Mouse (Mus musculus): ENCODE data around the gene Rps6ka3. TPM values are rescaled to one million over a fixed set of nuclear protein-coding genes. Genes with fewer than 3 reads are reported as not detected.

Rps6ka3 gene
- total and polyA plus RNA-seq, 3 experiments, result 6.9 to 16.7 (median 13.5) TPM

- Histone ChIP-seq H3K36me3 (replicated peaks in 1 of 2; ENCODE audit: control insufficient read depth in 1 of 2, insufficient read depth in 1 of 2, low read length in 1 of 2) (no peaks in the 10 kb centered on the region), H3K4me1 (ENCODE audit: control insufficient read depth in 1 of 2, insufficient read depth in 2 of 2) (no peaks in the 10 kb centered on the region), H3K9me3 (replicated peaks; ENCODE audit: low read length) (no peaks in the 10 kb centered on the region), H3K27me3 (replicated peaks) (no peaks in the 10 kb centered on the region), H3K4me3 (replicated peaks in 1 of 3; ENCODE audit: low read depth in 2 of 3, low read length in 2 of 3, poor library complexity in 1 of 3) (no peak overlapping the region), H3K27ac (ENCODE audit: insufficient read depth, low read depth) (no peak overlapping the region), H3K4me2 (ENCODE audit: insufficient read depth, low read depth, poor library complexity, severe bottlenecking) (no peak overlapping the region), H3K9ac (ENCODE audit: insufficient read depth, low read depth) (no peak overlapping the region), H3K79me2 (replicated peaks; ENCODE audit: control insufficient read depth, extremely low read depth, insufficient read depth, poor library complexity, severe bottlenecking) (no peaks in the 10 kb centered on the region)
- in situ Hi-C loops (cut with MboI; ENCODE audit: low pct_ligation_motif_present, low pct_unique_long_range_greater_than_20kb, low sequenced_read_pairs) (loop anchor here (25.0 kb wide), 1 partner anchor 207 kb away; no protein-coding TSS in a partner anchor), dilution Hi-C loops (cut with MboI; ENCODE audit: extremely low pct_ligation_motif_present, extremely low pct_unique_long_range_greater_than_20kb, low sequenced_read_pairs) (no loop called here)
- TF ChIP-seq JUND (conservative IDR thresholded peaks at IDR 0.05; ENCODE audit: low read depth, low read length) (no peak), CTCF (conservative IDR thresholded peaks at IDR 0.05 in 1 of 2, IDR thresholded peaks at IDR 0.05 in 1 of 2; ENCODE audit: low read depth in 2 of 2, low read length in 2 of 2) (peak; percentile 31 to 64; a peak in 3 of 4 replicates), SMC3 (IDR thresholded peaks at IDR 0.05; ENCODE audit: low read depth, low read length) (peak; percentile 55), HCFC1 (IDR thresholded peaks at IDR 0.05; ENCODE audit: low read depth, low read length) (no peak), RAD21 (IDR thresholded peaks at IDR 0.05; ENCODE audit: low read depth, low read length) (peak; percentile 76)
- DNase-seq (ENCODE audit: extremely low read depth), result peak; percentile 37
These were observed 59.0 kb downstream of the Rps6ka3 start for GRCm38 (mm10) chrX:159269072-159269471.

- H3K36me3 ChIP-seq (replicated peaks in 1 of 2; ENCODE audit: control insufficient read depth in 1 of 2, insufficient read depth in 1 of 2, low read length in 1 of 2), result no peaks in the 10 kb centered on the region
- peak; percentile 44 for TF ChIP-seq SMC3 (IDR thresholded peaks at IDR 0.05; ENCODE audit: low read depth, low read length)
- TF ChIP-seq CTCF (conservative IDR thresholded peaks at IDR 0.05 in 1 of 2, IDR thresholded peaks at IDR 0.05 in 1 of 2; ENCODE audit: low read depth in 2 of 2, low read length in 2 of 2), result peak; percentile 9 to 55; a peak in 2 of 4 replicates
- no peak for TF ChIP-seq ZKSCAN1 (IDR thresholded peaks at IDR 0.05; ENCODE audit: borderline replicate concordance, low read depth, low read length)
- H3K79me2 ChIP-seq (replicated peaks; ENCODE audit: control insufficient read depth, extremely low read depth, insufficient read depth, poor library complexity, severe bottlenecking), result no peaks in the 10 kb centered on the region
- no peak overlapping the region for H3K27ac ChIP-seq (ENCODE audit: insufficient read depth, low read depth)
- no peaks in the 10 kb centered on the region for H3K27me3 ChIP-seq (replicated peaks)
- no peaks in the 10 kb centered on the region for H3K9me3 ChIP-seq (replicated peaks; ENCODE audit: low read length)
- no peak overlapping the region for H3K9ac ChIP-seq (ENCODE audit: insufficient read depth, low read depth)
- no peaks in the 10 kb centered on the region for H3K4me1 ChIP-seq (ENCODE audit: control insufficient read depth in 1 of 2, insufficient read depth in 2 of 2)
- dilution Hi-C loops (cut with MboI; ENCODE audit: extremely low pct_ligation_motif_present, extremely low pct_unique_long_range_greater_than_20kb, low sequenced_read_pairs) (no loop called here), in situ Hi-C loops (cut with MboI; ENCODE audit: low pct_ligation_motif_present, low pct_unique_long_range_greater_than_20kb, low sequenced_read_pairs) (no loop called here)
- no peak overlapping the region for H3K4me3 ChIP-seq (replicated peaks in 1 of 3; ENCODE audit: low read depth in 2 of 3, low read length in 2 of 3, poor library complexity in 1 of 3)
- peak; percentile 21 for DNase-seq (ENCODE audit: extremely low read depth)
- H3K4me2 ChIP-seq (ENCODE audit: insufficient read depth, low read depth, poor library complexity, severe bottlenecking), result no peak overlapping the region
These were observed 76.7 kb downstream of the Rps6ka3 start for GRCm38 (mm10) chrX:159286765-159287164.

GRCm38 (mm10) chrX:159295879-159296278 lies 85.8 kb downstream of the Rps6ka3 start:
- no peak overlapping the region for H3K9ac ChIP-seq (ENCODE audit: insufficient read depth, low read depth)
- peak; percentile 6 for DNase-seq (ENCODE audit: extremely low read depth)
- TF ChIP-seq ZKSCAN1 (IDR thresholded peaks at IDR 0.05; ENCODE audit: borderline replicate concordance, low read depth, low read length) (no peak), POLR2AphosphoS2 (IDR thresholded peaks at IDR 0.05; ENCODE audit: low read depth, low read length) (no peak), PAX5 (IDR thresholded peaks at IDR 0.05; ENCODE audit: low read length) (no peak), ZNF384 (IDR thresholded peaks at IDR 0.05; ENCODE audit: low read depth, low read length) (peak; percentile 18; the same call in 1 of the 2 replicates)
- H3K4me2 ChIP-seq (ENCODE audit: insufficient read depth, low read depth, poor library complexity, severe bottlenecking), result no peak overlapping the region
- H3K36me3 ChIP-seq (replicated peaks in 1 of 2; ENCODE audit: control insufficient read depth in 1 of 2, insufficient read depth in 1 of 2, low read length in 1 of 2), result no peaks in the 10 kb centered on the region
- H3K4me3 ChIP-seq (replicated peaks in 1 of 3; ENCODE audit: low read depth in 2 of 3, low read length in 2 of 3, poor library complexity in 1 of 3), result no peak overlapping the region
- no peaks in the 10 kb centered on the region for H3K27me3 ChIP-seq (replicated peaks)
- no peaks in the 10 kb centered on the region for H3K4me1 ChIP-seq (ENCODE audit: control insufficient read depth in 1 of 2, insufficient read depth in 2 of 2)
- no peak overlapping the region for H3K27ac ChIP-seq (ENCODE audit: insufficient read depth, low read depth)
- dilution Hi-C loops (cut with MboI; ENCODE audit: extremely low pct_ligation_motif_present, extremely low pct_unique_long_range_greater_than_20kb, low sequenced_read_pairs), result no loop called here
- H3K9me3 ChIP-seq (replicated peaks; ENCODE audit: low read length), result no peaks in the 10 kb centered on the region
- in situ Hi-C loops (cut with MboI; ENCODE audit: low pct_ligation_motif_present, low pct_unique_long_range_greater_than_20kb, low sequenced_read_pairs), result no loop called here
- no peaks in the 10 kb centered on the region for H3K79me2 ChIP-seq (replicated peaks; ENCODE audit: control insufficient read depth, extremely low read depth, insufficient read depth, poor library complexity, severe bottlenecking)
